Mouse (Mus musculus): ENCODE data around the gene Fam50b. TPM values are rescaled to one million over a fixed set of nuclear protein-coding genes. Genes with fewer than 3 reads are reported as not detected.

Fam50b gene
- polyA plus RNA-seq (2016; fragmentation: Nextera tagmentation; extraction: Ambion mirVana): not detected in 2 replicates

- Histone ChIP-seq H3K4me2 (replicated peaks) (no peak within 1 kb of the TSS), H3K4me3 (no peak within 1 kb of the TSS), H3K27me3 (replicated peaks) (no peaks in the 10 kb centered on the region), H3K9ac (no peak within 1 kb of the TSS), H3K9me3 (no peaks in the 10 kb centered on the region), H3K36me3 (no peaks in the 10 kb centered on the region), H3K27ac (no peak within 1 kb of the TSS), H3K4me1 (no peaks in the 10 kb centered on the region)
- WGBS: 56% methylated on average over 5 of the region's 5 CpGs
- ATAC-seq (ENCODE audit: low FRiP score, low read depth): no peak
Measured at GRCm38 (mm10) chr13:34734686-34735085, at the start of gene Fam50b. TSS of gene Fam50b (plus strand) at chr13:34734850.

- 70% methylated on average over 7 of the region's 7 CpGs for WGBS
- Histone ChIP-seq H3K4me3 (no peak overlapping the region), H3K4me2 (replicated peaks) (no peak overlapping the region), H3K4me1 (no peaks in the 10 kb centered on the region), H3K36me3 (no peaks in the 10 kb centered on the region), H3K27ac (no peak overlapping the region), H3K27me3 (replicated peaks) (no peaks in the 10 kb centered on the region), H3K9me3 (no peaks in the 10 kb centered on the region), H3K9ac (no peak overlapping the region)
- no peak for ATAC-seq (ENCODE audit: low FRiP score, low read depth)
Measured at GRCm38 (mm10) chr13:34685008-34685765, 49.5 kb upstream of the Fam50b start.

GRCm38 (mm10) chr13:34691049-34691448, 43.6 kb upstream of the Fam50b start:
- Histone ChIP-seq H3K27ac (no peak overlapping the region), H3K9me3 (no peaks in the 10 kb centered on the region), H3K4me1 (no peaks in the 10 kb centered on the region), H3K36me3 (no peaks in the 10 kb centered on the region), H3K9ac (no peak overlapping the region), H3K27me3 (replicated peaks) (no peaks in the 10 kb centered on the region), H3K4me2 (replicated peaks) (no peak overlapping the region), H3K4me3 (no peak overlapping the region)
- no peak for ATAC-seq (ENCODE audit: low FRiP score, low read depth)
- 84% methylated on average over 1 of the region's 1 CpGs for WGBS

- Histone ChIP-seq H3K4me3 (no peak overlapping the region), H3K36me3 (no peaks in the 10 kb centered on the region), H3K9ac (no peak overlapping the region), H3K4me2 (replicated peaks) (no peak overlapping the region), H3K9me3 (no peaks in the 10 kb centered on the region), H3K27ac (no peak overlapping the region), H3K4me1 (no peaks in the 10 kb centered on the region), H3K27me3 (replicated peaks) (no peaks in the 10 kb centered on the region)
- WGBS: 88% methylated on average over 6 of the region's 6 CpGs
- no peak for ATAC-seq (ENCODE audit: low FRiP score, low read depth)
Measured at GRCm38 (mm10) chr13:34693111-34693510, 41.5 kb upstream of the Fam50b start.

GRCm38 (mm10) chr13:34696734-34697332, 37.8 kb upstream of the Fam50b start:
- no peak overlapping the region for H3K9ac ChIP-seq
- no peak overlapping the region for H3K4me2 ChIP-seq (replicated peaks)
- WGBS: 88% methylated on average over 7 of the region's 7 CpGs
- H3K27ac ChIP-seq: no peak overlapping the region
- no peak for ATAC-seq (ENCODE audit: low FRiP score, low read depth)
- H3K27me3 ChIP-seq (replicated peaks): no peaks in the 10 kb centered on the region
- H3K4me3 ChIP-seq: no peak overlapping the region
- no peaks in the 10 kb centered on the region for H3K36me3 ChIP-seq
- H3K9me3 ChIP-seq: no peaks in the 10 kb centered on the region
- no peaks in the 10 kb centered on the region for H3K4me1 ChIP-seq

- Histone ChIP-seq H3K9ac (no peak overlapping the region), H3K27ac (no peak overlapping the region), H3K27me3 (replicated peaks) (no peaks in the 10 kb centered on the region), H3K9me3 (no peaks in the 10 kb centered on the region), H3K4me1 (no peaks in the 10 kb centered on the region), H3K36me3 (no peaks in the 10 kb centered on the region), H3K4me2 (replicated peaks) (no peak overlapping the region), H3K4me3 (no peak overlapping the region)
- no peak for ATAC-seq (ENCODE audit: low FRiP score, low read depth)
- WGBS: 83% methylated on average over 2 of the region's 2 CpGs
Measured at GRCm38 (mm10) chr13:34700091-34700490, 34.6 kb upstream of the Fam50b start.

- no peak overlapping the region for H3K9ac ChIP-seq
- no peak overlapping the region for H3K4me3 ChIP-seq
- WGBS: 98% methylated on average over 1 of the region's 1 CpGs
- no peaks in the 10 kb centered on the region for H3K9me3 ChIP-seq
- no peaks in the 10 kb centered on the region for H3K36me3 ChIP-seq
- H3K27me3 ChIP-seq (replicated peaks): no peaks in the 10 kb centered on the region
- H3K4me1 ChIP-seq: no peaks in the 10 kb centered on the region
- no peak for ATAC-seq (ENCODE audit: low FRiP score, low read depth)
- H3K4me2 ChIP-seq (replicated peaks): no peak overlapping the region
- no peak overlapping the region for H3K27ac ChIP-seq
Measured at GRCm38 (mm10) chr13:34700630-34701029, 34.0 kb upstream of the Fam50b start.

GRCm38 (mm10) chr13:34703301-34703700, 31.3 kb upstream of the Fam50b start:
- no peaks in the 10 kb centered on the region for H3K9me3 ChIP-seq
- no peak overlapping the region for H3K27ac ChIP-seq
- no peak overlapping the region for H3K4me3 ChIP-seq
- 71% methylated on average over 2 of the region's 2 CpGs for WGBS
- no peak for ATAC-seq (ENCODE audit: low FRiP score, low read depth)
- H3K4me2 ChIP-seq (replicated peaks): no peak overlapping the region
- H3K9ac ChIP-seq: no peak overlapping the region
- H3K27me3 ChIP-seq (replicated peaks): no peaks in the 10 kb centered on the region
- H3K36me3 ChIP-seq: no peaks in the 10 kb centered on the region
- no peaks in the 10 kb centered on the region for H3K4me1 ChIP-seq

- no peak overlapping the region for H3K4me3 ChIP-seq
- H3K9ac ChIP-seq: no peak overlapping the region
- H3K36me3 ChIP-seq: no peaks in the 10 kb centered on the region
- no peaks in the 10 kb centered on the region for H3K27me3 ChIP-seq (replicated peaks)
- H3K4me1 ChIP-seq: no peaks in the 10 kb centered on the region
- no peaks in the 10 kb centered on the region for H3K9me3 ChIP-seq
- H3K27ac ChIP-seq: no peak overlapping the region
- no peak overlapping the region for H3K4me2 ChIP-seq (replicated peaks)
- WGBS: 87% methylated on average over 1 of the region's 1 CpGs
- ATAC-seq (ENCODE audit: low FRiP score, low read depth): no peak
Measured at GRCm38 (mm10) chr13:34703795-34704194, 30.9 kb upstream of the Fam50b start.

GRCm38 (mm10) chr13:34704835-34705234, 29.8 kb upstream of the Fam50b start:
- Histone ChIP-seq H3K9ac (no peak overlapping the region), H3K36me3 (no peaks in the 10 kb centered on the region), H3K27me3 (replicated peaks) (no peaks in the 10 kb centered on the region), H3K27ac (no peak overlapping the region), H3K4me3 (no peak overlapping the region), H3K4me1 (no peaks in the 10 kb centered on the region), H3K4me2 (replicated peaks) (no peak overlapping the region), H3K9me3 (no peaks in the 10 kb centered on the region)
- ATAC-seq (ENCODE audit: low FRiP score, low read depth): no peak
- 33% methylated on average over 3 of the region's 3 CpGs for WGBS

GRCm38 (mm10) chr13:34708955-34709354, 25.7 kb upstream of the Fam50b start:
- H3K4me2 ChIP-seq (replicated peaks): no peak overlapping the region
- no peaks in the 10 kb centered on the region for H3K9me3 ChIP-seq
- no peak overlapping the region for H3K27ac ChIP-seq
- no peaks in the 10 kb centered on the region for H3K27me3 ChIP-seq (replicated peaks)
- no peak overlapping the region for H3K4me3 ChIP-seq
- ATAC-seq (ENCODE audit: low FRiP score, low read depth): no peak
- H3K4me1 ChIP-seq: no peaks in the 10 kb centered on the region
- WGBS: 50% methylated on average over 3 of the region's 3 CpGs
- H3K36me3 ChIP-seq: no peaks in the 10 kb centered on the region
- H3K9ac ChIP-seq: no peak overlapping the region

- Histone ChIP-seq H3K27me3 (replicated peaks) (no peaks in the 10 kb centered on the region), H3K4me3 (no peak overlapping the region), H3K9me3 (no peaks in the 10 kb centered on the region), H3K9ac (no peak overlapping the region), H3K4me1 (no peaks in the 10 kb centered on the region), H3K36me3 (no peaks in the 10 kb centered on the region), H3K4me2 (replicated peaks) (no peak overlapping the region), H3K27ac (no peak overlapping the region)
- 89% methylated on average over 4 of the region's 4 CpGs for WGBS
- ATAC-seq (ENCODE audit: low FRiP score, low read depth): no peak
Measured at GRCm38 (mm10) chr13:34709566-34709965, 25.1 kb upstream of the Fam50b start.

- Histone ChIP-seq H3K27me3 (replicated peaks) (no peaks in the 10 kb centered on the region), H3K4me1 (no peaks in the 10 kb centered on the region), H3K27ac (no peak overlapping the region), H3K9me3 (no peaks in the 10 kb centered on the region), H3K36me3 (no peaks in the 10 kb centered on the region), H3K9ac (no peak overlapping the region), H3K4me2 (replicated peaks) (no peak overlapping the region), H3K4me3 (no peak overlapping the region)
- WGBS: 82% methylated on average over 4 of the region's 4 CpGs
- no peak for ATAC-seq (ENCODE audit: low FRiP score, low read depth)
Measured at GRCm38 (mm10) chr13:34711410-34711809, 23.2 kb upstream of the Fam50b start.
